Mouse (Mus musculus) lung, postnatal 0 days (tissue): Measurements from ENCODE around the gene Hadh. TPM values are rescaled to one million over a fixed set of nuclear protein-coding genes. Genes with fewer than 3 reads are reported as not detected.

ENCODE experiments used
- ATAC-seq: fragments of 200-750 bp; cut with Nextera tagmentation; 2 replicates; pipeline ENCODE4 v1.8.0; 2017; ENCODE audit warnings: moderate library complexity
- DNase-seq: peaks from one replicate; pipeline ENCODE4 v3.0.0-alpha.2; 2016; ENCODE audit warnings: low spot score
- H3K27ac ChIP-seq: fragments of 300-500 bp; sonication (generic); 2 replicates; pipeline ENCODE4 v1.5.1; 2014; ENCODE audit warnings: antibody characterized with exemption, mild to moderate bottlenecking, low read length, mixed read lengths
- H3K27me3 ChIP-seq: fragments of 300-500 bp; sonication (generic); replicated peaks from 2 replicates; pipeline ENCODE4 v1.6.1; 2014; ENCODE audit warnings: low read length, mixed read lengths; ENCODE audit not compliant: insufficient read depth
- H3K36me3 ChIP-seq: fragments of 300-500 bp; sonication (generic); 2 replicates; pipeline ENCODE4 v1.6.1; 2014; ENCODE audit warnings: low read length, mixed read lengths; ENCODE audit not compliant: insufficient read depth
- H3K4me1 ChIP-seq: fragments of 300-500 bp; sonication (generic); 2 replicates; pipeline ENCODE4 v1.6.1; 2014; ENCODE audit warnings: antibody characterized with exemption, low read depth, low read length, mixed read lengths; ENCODE audit not compliant: insufficient read depth
- H3K4me2 ChIP-seq: fragments of 300-500 bp; sonication (generic); replicated peaks from 2 replicates; pipeline ENCODE4 v1.6.1; 2014; ENCODE audit warnings: low read depth, mild to moderate bottlenecking, low read length, moderate library complexity, mixed read lengths
- H3K4me3 ChIP-seq: fragments of 300-500 bp; sonication (generic); 2 replicates; pipeline ENCODE4 v1.5.1; 2014; ENCODE audit warnings: low read depth, low read length
- H3K9ac ChIP-seq: fragments of 300-500 bp; sonication (generic); replicated peaks from 2 replicates; pipeline ENCODE4 v1.6.1; 2014; ENCODE audit warnings: low read depth, mild to moderate bottlenecking
- H3K9me3 ChIP-seq: fragments of 300-500 bp; sonication (generic); 2 replicates; pipeline ENCODE4 v1.6.1; 2016; ENCODE audit warnings: low read length, mixed read lengths
- CTCF ChIP-seq: IDR thresholded peaks from 2 replicates; pipeline ENCODE4 v1.5.1; 2016; ENCODE audit warnings: antibody characterized with exemption, mild to moderate bottlenecking
- EP300 ChIP-seq: IDR thresholded peaks from 2 replicates; pipeline ENCODE4 v1.6.1; 2016; ENCODE audit warnings: antibody characterized with exemption, mild to moderate bottlenecking, control low read depth
- WGBS: fragments of 180-500 bp; shearing (Covaris S2); extraction: QIAGEN DNeasy Blood & Tissue Kit; methylation state at CpG from one replicate; pipeline ENCODE4 v1.1.7; 2014; 5-methylcytosine and 5-hydroxymethylcytosine counted together
- polyA plus RNA-seq: library from polyadenylated mRNA; unstranded; fragments of >200 nt; fragmentation: Nextera tagmentation; extraction: Ambion mirVana; gene quantifications from 2 replicates; pipeline ENCODE4 v1.2.1, GENCODE M21; 2015

Gene Hadh
- polyA plus RNA-seq, 1 experiment from 2014 or later, result 119 TPM

DNA sequence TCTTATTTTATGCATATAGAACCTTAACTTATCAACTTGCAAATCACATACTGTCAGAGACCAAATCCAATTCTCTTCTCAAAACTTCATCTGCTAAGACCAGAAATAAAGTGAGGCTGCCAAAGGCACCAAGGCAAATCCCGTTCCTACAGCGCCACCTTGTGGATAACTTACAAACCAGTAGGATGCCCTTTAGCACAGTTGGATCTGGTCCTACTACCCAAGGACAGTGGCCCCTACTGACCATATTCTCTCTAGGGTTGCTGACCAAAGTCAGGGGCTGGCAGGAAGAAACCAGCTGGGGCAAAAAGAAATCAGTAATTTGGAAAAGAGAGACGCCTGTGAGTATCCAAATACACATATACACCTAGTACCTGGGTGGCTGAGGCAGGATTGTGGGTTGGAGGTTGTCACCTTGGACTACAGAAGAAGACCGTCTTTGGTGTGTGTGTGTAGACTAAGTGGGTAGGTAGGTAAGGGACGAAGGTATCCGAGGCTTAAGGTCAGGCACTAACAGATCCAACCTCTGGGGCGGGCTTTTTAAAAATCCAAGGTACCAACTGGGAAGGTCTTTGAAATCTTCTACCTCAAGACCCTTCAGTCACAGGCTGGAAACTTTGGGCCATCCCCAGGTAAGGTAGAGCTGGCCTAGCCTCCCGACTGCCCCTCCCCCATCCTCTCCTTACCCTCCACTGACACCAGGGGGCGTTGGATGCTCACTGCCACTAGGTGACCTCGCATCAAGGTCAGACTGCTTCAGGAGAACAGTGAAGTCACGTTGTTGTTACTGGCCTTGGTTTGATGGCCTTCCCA is 25.9 kb downstream of the Hadh start:
- DNase-seq, result peak; percentile 87
- Histone ChIP-seq H3K4me3 (no peak overlapping the region), H3K9ac (no peak overlapping the region), H3K36me3 (peaks cover 2% of the 10 kb centered on the region; the same call in 1 of the 2 replicates), H3K9me3 (no peaks in the 10 kb centered on the region), H3K27me3 (no peaks in the 10 kb centered on the region), H3K4me2 (no peak overlapping the region), H3K4me1 (no peaks in the 10 kb centered on the region), H3K27ac (no peak overlapping the region)
- peak; percentile 90 for TF ChIP-seq CTCF
- TF ChIP-seq EP300, result no peak
- peak; percentile 80 for ATAC-seq
- 52% methylated on average over 11 of the region's 11 CpGs for WGBS

GRCm38 (mm10) chr3:131237785-131238633 is 33.9 kb downstream of the Hadh start:
- peak; percentile 75 for ATAC-seq
- Histone ChIP-seq H3K9me3 (no peaks in the 10 kb centered on the region), H3K9ac (no peak overlapping the region), H3K36me3 (peaks cover 13% of the 10 kb centered on the region; the same call in 1 of the 2 replicates), H3K4me1 (no peaks in the 10 kb centered on the region), H3K27ac (no peak overlapping the region), H3K4me2 (no peak overlapping the region), H3K27me3 (no peaks in the 10 kb centered on the region), H3K4me3 (no peak overlapping the region)
- TF ChIP-seq EP300 (no peak), CTCF (peak; percentile 94)
- DNase-seq, result peak; percentile 90
- 63% methylated on average over 19 of the region's 19 CpGs for WGBS

DNA sequence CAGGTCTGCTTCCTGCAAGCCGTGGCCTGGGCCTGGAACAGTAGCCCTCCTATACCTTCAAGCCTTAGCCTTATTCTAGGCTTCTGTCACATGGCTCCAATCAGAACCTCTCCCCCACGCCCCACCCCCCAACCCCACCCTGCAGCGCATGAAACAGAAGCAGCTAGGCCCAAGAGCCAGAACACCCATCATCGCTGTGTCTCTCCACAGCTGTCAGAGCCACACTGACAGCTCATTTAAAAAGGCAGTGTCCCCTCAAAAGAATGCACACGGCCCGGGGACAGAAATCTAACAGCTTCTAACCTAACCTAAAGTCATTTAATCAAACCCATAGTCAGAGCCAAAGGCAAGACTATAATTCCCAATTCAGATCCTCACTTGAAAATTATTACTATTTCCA is 34.8 kb downstream of the Hadh start:
- Histone ChIP-seq H3K4me1 (no peaks in the 10 kb centered on the region), H3K27ac (no peak overlapping the region), H3K36me3 (peaks cover 13% of the 10 kb centered on the region; the same call in 1 of the 2 replicates), H3K9ac (no peak overlapping the region), H3K4me2 (no peak overlapping the region), H3K4me3 (no peak overlapping the region), H3K9me3 (no peaks in the 10 kb centered on the region), H3K27me3 (no peaks in the 10 kb centered on the region)
- no peak for TF ChIP-seq EP300
- TF ChIP-seq CTCF, result no peak
- WGBS, result 61% methylated on average over 6 of the region's 6 CpGs
- DNase-seq, result peak; percentile 78
- peak; percentile 71 for ATAC-seq

DNA sequence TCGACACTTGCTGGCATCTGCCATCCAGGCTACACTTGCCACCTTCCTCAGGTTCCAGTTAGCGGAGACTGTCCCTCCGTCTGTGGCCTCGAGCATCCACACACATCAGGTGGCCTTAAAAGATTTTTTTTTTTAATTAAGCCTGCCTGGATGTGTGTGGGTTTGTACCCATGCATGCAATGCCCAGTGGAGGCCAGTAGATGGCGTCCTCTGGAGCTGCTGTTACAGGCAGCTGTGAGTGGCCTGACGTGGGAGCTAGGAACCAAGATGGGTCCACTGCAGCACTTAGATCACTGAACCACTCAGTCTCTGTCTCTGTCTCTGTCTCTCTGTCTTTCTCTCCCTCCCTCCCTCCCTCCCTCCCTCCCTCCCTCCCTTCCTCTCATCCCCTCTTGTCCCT is 43.8 kb downstream of the Hadh start:
- no peaks in the 10 kb centered on the region for H3K9me3 ChIP-seq
- 73% methylated on average over 6 of the region's 6 CpGs for WGBS
- H3K4me3 ChIP-seq, result no peak overlapping the region
- ATAC-seq, result no peak
- no peak overlapping the region for H3K27ac ChIP-seq
- peak; percentile 49 for TF ChIP-seq CTCF
- TF ChIP-seq EP300, result no peak
- H3K36me3 ChIP-seq, result 0 out of 2 replicates have a peak, but pooled peaks cover 7% of the 10 kb centered on the region
- DNase-seq, result no peak
- H3K27me3 ChIP-seq, result no peaks in the 10 kb centered on the region
- H3K9ac ChIP-seq, result no peak overlapping the region
- no peaks in the 10 kb centered on the region for H3K4me1 ChIP-seq
- no peak overlapping the region for H3K4me2 ChIP-seq

DNA sequence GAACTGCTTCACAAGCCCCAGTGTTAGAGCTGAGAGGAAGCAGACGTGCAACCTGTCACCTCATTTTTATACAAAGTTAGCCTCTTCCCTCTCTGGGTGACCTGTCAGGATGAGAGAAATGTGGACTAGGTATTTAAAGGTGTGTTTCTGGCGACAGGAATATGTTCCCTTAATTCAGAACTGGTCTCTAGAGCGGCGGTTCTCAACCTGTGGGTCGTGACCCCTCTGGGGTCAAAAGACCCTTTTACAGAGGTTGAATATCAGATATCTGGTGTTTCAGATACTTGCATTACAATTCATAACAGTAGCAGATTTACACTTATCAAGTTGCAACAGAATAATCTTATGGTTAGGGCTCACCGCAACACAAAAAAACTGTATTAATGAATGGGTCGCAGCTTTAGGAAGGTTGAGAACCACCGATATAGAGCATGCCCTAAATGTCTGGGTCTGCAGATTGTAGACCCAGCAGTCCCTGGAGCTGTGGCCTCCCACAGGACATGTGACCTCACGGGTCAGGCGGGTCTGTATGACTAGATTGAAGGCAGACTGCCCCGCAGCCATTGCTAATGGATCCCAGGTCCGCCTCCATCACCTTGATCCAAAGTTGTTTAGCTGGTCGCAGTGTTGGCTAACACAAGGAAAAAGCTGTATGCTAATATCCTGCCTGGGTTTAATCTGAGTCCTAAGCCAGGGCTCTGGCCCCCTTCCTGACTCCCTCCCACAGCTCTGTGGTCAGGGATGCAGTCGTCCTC is 53.1 kb downstream of the Hadh start:
- H3K4me1 ChIP-seq, result no peaks in the 10 kb centered on the region
- no peak overlapping the region for H3K4me3 ChIP-seq
- H3K27me3 ChIP-seq, result no peaks in the 10 kb centered on the region
- DNase-seq (no peak), ATAC-seq (no peak)
- H3K27ac ChIP-seq, result no peak overlapping the region
- no peaks in the 10 kb centered on the region for H3K9me3 ChIP-seq
- no peaks in the 10 kb centered on the region for H3K36me3 ChIP-seq
- TF ChIP-seq EP300, result no peak
- no peak for TF ChIP-seq CTCF
- WGBS, result 91% methylated on average over 14 of the region's 14 CpGs
- no peak overlapping the region for H3K4me2 ChIP-seq
- no peak overlapping the region for H3K9ac ChIP-seq

DNA sequence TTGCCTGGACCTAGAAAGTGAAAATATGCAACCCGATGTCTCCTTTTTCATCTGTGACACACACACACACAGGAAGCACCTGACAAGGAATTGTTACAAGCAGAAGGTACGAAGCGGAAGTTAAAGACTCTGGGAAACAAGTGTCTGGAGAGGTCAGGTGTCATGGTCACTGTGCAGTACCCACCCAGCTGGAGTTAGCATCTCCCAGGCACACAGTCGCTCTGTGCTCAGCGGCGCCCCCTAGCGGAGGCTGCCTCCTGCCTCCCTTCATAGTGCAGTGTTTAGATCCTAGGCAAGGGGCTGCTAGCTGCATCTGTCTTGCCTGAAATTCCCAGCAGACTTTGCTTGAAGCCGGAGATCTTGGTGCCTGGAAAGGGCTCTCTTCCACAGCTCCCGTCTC is 57.1 kb downstream of the Hadh start:
- 52% methylated on average over 9 of the region's 9 CpGs for WGBS
- DNase-seq (no peak), ATAC-seq (no peak)
- H3K27ac ChIP-seq, result no peak overlapping the region
- no peak overlapping the region for H3K4me2 ChIP-seq
- no peak overlapping the region for H3K9ac ChIP-seq
- no peak overlapping the region for H3K4me3 ChIP-seq
- no peaks in the 10 kb centered on the region for H3K4me1 ChIP-seq
- H3K27me3 ChIP-seq, result no peaks in the 10 kb centered on the region
- peak; percentile 74 for TF ChIP-seq CTCF
- no peak for TF ChIP-seq EP300
- no peaks in the 10 kb centered on the region for H3K9me3 ChIP-seq
- H3K36me3 ChIP-seq, result no peaks in the 10 kb centered on the region
